Mouse (Mus musculus): ENCODE measurements at regions not wholly inside any gene's neighbourhood (a gene's known extent, or its start where the extent isn't known, plus 50 kb on each side); places are given as distances from the start of the nearest gene placed in this dataset.

DNA sequence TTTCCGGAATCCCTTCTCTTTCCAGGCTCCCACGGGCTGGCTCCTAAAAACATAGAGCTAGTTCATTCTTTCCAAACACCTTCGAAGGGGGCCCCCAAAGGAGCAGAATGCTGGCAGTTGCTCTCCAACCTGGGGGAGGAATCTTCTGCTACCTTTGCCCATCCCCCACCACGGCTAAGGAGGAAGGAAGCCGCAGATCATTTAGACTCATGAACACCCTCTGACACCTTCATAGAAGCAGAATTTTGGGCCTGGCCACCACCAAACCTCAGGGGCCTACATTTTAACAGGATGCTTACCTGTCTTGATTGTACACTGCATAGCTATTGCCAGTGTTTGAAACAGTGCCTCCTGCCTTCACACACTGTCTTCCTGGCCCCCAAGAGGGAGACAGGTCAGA lies 369.3 kb upstream of the Jarid2 start:
- TF ChIP-seq EP300 (IDR thresholded peaks at IDR 0.05; ENCODE audit: low read depth) (no peak), CTCF (IDR thresholded peaks at IDR 0.05; ENCODE audit: low read depth) (no peak)
